Mouse (Mus musculus): ENCODE data around the gene Zfp747.
A peak's percentile ranks its signal among the peaks of the same experiment; 100 is the strongest.
"Not testable (repeated sequence)": the region's sequence is repeated elsewhere in the genome, so short reads cannot be mapped to it uniquely, and the experiment has no call there.

Gene Zfp747

GRCm38 (mm10) chr7:127375271-127376245 is at the start of gene Zfp747:
Gene Zfp747 (minus strand): TSS chr7:127376050.
- peak; percentile 97 for DNase-seq

- no peak for DNase-seq
Observed at GRCm38 (mm10) chr7:127425291-127425690, 49.4 kb upstream of the Zfp747 start.

- peak; percentile 21 for DNase-seq
Observed at GRCm38 (mm10) chr7:127422247-127422646, 46.4 kb upstream of the Zfp747 start.

- DNase-seq = peak; percentile 98
Observed at GRCm38 (mm10) chr7:127421388-127422191, 45.7 kb upstream of the Zfp747 start, which contains the start of gene Zfp688. Gene Zfp688 (minus strand): TSS chr7:127422068.

- no peak for DNase-seq
Observed at GRCm38 (mm10) chr7:127411418-127411817, 35.6 kb upstream of the Zfp747 start.

GRCm38 (mm10) chr7:127406002-127406987 is 30.4 kb upstream of the Zfp747 start, which contains the start of gene Zfp764:
Gene Zfp764 (minus strand): TSS chr7:127406822.
- peak; percentile 93 for DNase-seq

GRCm38 (mm10) chr7:127404101-127404500 is 28.3 kb upstream of the Zfp747 start:
- DNase-seq = not testable (repeated sequence)

GRCm38 (mm10) chr7:127402980-127403379 is 27.1 kb upstream of the Zfp747 start:
- no peak for DNase-seq

GRCm38 (mm10) chr7:127400355-127400754 is 24.5 kb upstream of the Zfp747 start:
- no peak for DNase-seq

- no peak for DNase-seq
Observed at GRCm38 (mm10) chr7:127393944-127394333, 18.1 kb upstream of the Zfp747 start.

GRCm38 (mm10) chr7:127393157-127393943 is 17.5 kb upstream of the Zfp747 start, which contains the start of gene E430018J23Rik:
Gene E430018J23Rik (minus strand): TSS chr7:127393629.
- peak; percentile 99 for DNase-seq

- no peak for DNase-seq
Observed at GRCm38 (mm10) chr7:127392251-127392824, 16.5 kb upstream of the Zfp747 start.

GRCm38 (mm10) chr7:127391538-127391937 is 15.7 kb upstream of the Zfp747 start:
- DNase-seq = no peak

GRCm38 (mm10) chr7:127390306-127390705 is 14.5 kb upstream of the Zfp747 start:
- no peak for DNase-seq

GRCm38 (mm10) chr7:127388201-127388600 is 12.4 kb upstream of the Zfp747 start:
- not testable (repeated sequence) for DNase-seq

- peak; percentile 97 for DNase-seq
Observed at GRCm38 (mm10) chr7:127386641-127387392, 11.0 kb upstream of the Zfp747 start, which contains the start of gene 9130019O22Rik. Gene 9130019O22Rik (minus strand): TSS chr7:127387166.

GRCm38 (mm10) chr7:127385560-127385959 is 9.7 kb upstream of the Zfp747 start:
- not testable (repeated sequence) for DNase-seq

- no peak for DNase-seq
Observed at GRCm38 (mm10) chr7:127378310-127378921, 2.6 kb upstream of the Zfp747 start.

GRCm38 (mm10) chr7:127371870-127372269 is 4.0 kb downstream of the Zfp747 start:
- not testable (repeated sequence) for DNase-seq
